Mouse (Mus musculus): ENCODE measurements at regions not wholly inside any gene's neighbourhood (a gene's known extent, or its start where the extent isn't known, plus 50 kb on each side); places are given as distances from the start of the nearest gene placed in this dataset.

DNA sequence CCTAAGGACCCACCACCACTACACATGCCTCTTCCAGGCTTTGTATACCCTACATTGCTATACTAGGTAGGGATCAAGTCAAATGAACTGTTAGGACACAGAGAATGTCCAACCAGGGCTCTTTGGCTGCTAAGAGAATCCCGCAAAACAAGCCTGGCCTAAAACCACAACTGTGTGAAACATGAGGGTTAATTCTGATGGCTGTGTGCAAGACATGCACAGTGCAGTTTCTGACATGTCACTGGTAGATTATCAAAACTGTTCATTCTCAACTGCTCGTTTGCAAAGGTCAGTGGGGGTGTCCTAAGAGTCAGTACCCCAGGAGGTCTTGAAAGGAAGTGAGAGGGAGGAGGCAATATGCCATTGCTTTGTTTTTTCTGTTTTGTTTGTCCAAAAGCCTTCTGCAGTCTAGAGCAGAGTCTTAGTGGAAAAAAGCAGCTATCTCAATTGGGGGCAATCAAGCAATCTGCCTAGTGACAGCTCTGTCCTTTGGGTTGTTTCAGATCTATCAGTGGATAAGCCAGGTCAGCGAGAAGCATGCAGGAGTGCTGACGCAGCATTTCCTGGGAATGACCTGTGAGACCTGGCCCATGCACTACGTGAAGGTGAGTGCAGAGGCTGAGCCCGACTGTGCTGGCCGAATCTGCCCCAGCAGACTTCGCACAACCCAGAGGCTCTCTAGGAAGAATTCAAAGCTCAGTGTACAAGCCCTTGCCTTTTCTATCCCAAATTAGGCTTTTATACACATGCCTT is 151.3 kb upstream of the 4933402D24Rik start:
- no peak for DNase-seq (ENCODE audit: low spot score in 2 of 2)

DNA sequence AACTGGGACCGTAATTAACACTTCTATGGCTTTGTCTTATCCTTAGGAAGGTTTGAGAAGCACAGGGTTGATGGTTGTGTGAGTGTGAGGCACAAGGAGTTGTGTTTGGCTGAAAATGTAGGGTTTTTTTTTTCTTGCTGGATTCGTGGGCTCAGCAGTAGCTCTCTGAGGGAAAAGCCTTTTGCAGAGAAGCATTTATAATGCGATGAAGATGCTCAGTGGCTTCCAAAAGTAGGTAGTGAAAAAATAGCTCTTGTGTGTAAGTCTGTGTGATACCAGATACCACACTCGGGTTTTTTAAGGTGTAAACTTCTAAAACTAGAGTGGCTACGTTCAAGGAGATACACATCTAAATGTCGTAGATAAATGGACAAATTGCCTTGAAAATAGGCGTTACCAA is 149.1 kb upstream of the 4933402D24Rik start:
- no peak for DNase-seq (ENCODE audit: low spot score in 2 of 2)

DNA sequence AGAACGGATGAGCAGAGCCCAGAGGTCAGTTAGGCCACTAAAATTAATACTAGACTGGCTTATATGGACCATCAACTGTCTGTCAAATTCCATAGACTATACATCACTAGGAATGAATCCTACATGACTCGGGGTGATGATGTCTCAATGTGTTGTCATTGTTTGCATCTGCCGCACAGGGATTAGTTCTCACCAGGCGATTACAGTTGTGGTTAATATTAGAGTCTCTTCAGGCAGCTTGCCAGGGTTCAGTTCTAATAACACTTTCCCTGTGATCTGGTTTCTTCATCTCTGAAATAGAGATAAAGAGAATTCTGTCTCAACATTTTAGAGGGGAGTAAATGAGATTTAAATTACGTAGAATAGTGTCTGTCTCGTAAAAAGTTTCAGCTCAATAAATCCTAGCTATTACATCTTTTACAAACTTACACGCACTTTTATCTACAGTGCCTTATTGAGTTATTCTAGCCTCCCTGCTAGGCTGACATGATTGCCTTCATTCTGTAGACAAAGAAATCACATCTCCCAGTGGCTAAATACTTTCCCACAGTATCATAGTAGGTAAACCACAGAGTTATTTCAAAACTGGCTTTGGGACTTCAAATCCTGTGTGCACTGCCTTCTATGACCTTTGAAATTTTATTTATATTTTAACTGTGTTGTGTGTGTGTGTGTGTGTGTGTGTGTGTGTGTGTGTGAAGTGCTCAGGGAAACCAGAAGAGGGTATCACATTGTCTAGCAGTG is 148.0 kb upstream of the 4933402D24Rik start:
- no peak for DNase-seq (ENCODE audit: low spot score in 2 of 2)

DNA sequence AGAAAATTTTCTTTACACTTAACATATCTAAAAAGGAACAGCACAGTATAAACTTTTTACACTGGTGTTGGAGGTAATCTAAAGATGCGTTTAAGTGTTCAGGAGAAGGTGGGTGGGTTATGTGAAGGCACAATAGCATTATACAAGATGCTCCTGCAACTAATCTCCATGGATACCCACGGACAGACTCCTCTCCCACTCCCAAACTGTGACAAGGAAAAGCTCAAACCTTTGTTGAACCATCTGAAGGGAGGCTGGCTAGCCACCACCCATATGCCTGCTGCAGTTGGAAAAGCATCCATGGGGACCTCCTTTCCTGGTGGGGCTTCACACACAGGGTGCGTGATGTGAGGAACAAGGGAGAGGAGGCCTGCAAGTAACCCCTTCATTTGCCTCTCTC is 141.7 kb upstream of the 4933402D24Rik start:
- no peak for DNase-seq (ENCODE audit: low spot score in 2 of 2)

DNA sequence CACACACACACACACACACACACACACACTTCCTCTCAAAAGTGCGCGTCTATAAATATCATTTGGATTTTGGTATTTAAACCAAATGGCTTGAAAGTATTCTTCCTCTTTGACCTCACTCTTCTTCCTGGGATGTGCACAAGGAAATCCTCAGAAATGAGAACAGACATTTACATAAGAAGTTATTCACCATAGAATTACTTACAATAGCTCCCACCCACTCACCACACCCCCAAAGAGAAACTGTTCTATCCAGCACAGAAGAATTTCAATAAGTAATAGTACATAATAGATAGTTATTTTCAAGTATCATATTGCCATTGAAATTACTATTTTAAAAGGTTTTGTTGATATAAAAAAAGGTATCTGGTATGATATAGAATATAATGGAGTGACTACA is 140.1 kb upstream of the 4933402D24Rik start:
- no peak for DNase-seq (ENCODE audit: low spot score in 2 of 2)

DNA sequence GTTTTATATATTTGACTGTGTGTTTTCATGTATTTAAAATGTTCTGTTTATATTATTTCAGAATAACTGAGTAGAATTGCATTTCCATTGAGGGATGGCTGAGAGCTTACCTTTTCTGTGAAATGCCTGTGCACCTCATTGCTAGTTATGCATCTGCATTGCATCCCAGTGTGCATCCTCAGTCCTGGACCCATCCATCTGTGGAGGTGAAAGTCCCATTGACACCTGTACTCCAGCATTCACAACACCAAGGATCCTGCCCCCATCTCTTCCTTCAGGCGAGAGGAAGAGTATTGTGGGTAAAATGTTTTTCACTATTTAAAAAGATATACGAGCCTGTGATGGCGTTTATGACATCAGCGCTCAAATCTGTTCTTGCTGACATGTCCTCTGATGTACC is 134.6 kb upstream of the 4933402D24Rik start:
- DNase-seq (ENCODE audit: low spot score in 2 of 2) = no peak

DNA sequence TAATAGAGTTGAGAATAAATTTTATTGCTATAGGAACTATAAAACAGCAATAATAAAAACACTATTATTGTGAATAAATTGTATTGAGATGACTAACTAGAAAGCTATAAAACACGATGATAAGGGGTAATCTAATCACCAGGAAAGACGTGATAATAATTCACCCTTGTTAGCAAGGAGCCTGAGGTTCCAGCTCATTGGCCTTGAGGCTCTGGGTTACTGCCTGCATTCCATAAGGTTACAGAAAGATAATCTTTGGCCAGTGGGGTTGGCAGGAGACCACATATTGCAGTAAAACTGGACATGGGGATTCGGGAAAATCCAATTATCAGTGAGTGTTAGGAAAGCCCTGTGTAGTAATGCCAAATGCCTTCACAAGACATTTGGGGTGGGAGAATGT is 134.1 kb upstream of the 4933402D24Rik start:
- no peak for DNase-seq (ENCODE audit: low spot score in 2 of 2)

DNA sequence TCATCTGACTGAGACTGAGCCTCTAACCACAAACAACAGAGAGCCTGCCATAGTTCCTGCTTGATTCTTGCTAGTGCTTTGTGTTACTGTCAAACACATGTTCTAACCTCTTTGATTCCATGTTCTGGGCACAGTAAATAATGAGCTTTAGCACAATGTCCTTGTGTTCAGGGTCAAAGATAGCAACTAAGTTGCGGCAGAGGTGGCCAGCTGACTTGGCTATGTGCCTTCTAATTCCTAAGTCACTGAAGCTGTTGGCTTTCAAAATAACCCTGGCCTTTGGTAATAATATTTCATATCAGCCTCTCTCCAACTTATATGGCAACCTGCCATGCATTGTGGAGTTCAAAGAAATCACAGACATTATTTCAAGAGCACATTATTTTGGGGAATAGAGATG is 133.3 kb upstream of the 4933402D24Rik start:
- DNase-seq (ENCODE audit: low spot score in 2 of 2) = no peak

DNA sequence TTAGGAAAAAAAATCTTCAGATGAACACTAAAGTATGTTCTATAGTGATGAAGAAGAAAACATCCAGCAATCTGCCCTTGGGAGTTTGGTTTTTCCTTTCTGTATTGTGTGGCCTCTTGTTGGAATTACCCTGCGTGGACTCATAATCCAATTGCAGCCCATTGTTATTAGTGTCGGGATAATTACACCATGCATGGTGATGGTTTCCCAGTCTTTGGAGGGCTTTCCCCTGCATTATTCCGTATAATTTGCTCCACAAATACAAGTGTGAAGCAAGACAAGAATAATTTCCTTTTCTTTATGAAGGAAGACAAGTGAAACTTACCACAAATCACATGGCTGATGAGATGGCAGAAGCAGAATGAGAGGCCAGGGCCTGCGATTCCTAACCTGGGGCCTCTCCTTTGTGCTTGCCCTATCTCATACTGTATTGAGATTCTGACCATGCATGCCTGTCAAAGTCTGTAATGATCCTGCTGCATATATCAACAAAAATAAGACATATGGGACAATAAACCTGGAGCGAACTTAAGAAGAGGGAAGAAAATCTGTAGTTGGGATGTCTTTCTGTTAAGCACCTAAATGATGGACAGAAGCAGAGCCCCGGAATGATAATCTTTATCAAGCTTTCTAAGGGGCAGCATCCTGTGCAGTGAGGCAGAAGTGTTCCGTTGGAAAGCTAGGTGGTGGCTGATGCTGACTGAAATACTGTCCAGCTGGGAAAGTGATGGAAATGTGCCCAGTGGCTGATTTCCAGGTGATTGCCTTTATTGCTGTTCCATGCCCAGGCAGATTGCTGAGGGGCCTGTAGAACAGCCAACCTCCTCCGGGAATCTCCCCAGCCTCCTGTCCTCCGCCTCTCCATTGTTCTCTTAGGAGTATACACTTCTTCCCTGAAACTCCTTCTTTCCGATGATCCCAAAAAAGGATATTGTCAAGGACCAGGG is 130.8 kb upstream of the 4933402D24Rik start:
- peak in 1 of 2 experiments; percentile 10 for DNase-seq (ENCODE audit: low spot score in 2 of 2)

DNA sequence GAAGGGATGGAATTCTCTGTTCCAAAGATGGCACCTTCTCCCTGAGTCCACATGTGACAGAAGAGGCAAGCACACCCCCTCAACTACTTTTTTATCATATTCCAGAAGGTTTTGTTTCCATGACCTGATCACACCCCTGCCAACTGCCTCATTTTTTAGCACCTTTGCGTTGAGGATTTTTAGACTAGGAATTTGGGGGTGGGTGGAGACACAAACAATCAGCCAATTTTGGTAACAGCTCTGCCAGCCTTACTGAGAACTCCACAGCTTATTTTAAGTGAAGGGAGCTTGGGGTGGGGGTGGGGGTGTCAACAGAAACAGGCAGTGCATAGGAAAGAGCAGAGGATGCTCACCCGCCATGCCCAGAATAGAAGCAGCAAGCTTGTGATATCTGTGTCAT is 129.7 kb upstream of the 4933402D24Rik start:
- no peak for DNase-seq (ENCODE audit: low spot score in 2 of 2)

DNA sequence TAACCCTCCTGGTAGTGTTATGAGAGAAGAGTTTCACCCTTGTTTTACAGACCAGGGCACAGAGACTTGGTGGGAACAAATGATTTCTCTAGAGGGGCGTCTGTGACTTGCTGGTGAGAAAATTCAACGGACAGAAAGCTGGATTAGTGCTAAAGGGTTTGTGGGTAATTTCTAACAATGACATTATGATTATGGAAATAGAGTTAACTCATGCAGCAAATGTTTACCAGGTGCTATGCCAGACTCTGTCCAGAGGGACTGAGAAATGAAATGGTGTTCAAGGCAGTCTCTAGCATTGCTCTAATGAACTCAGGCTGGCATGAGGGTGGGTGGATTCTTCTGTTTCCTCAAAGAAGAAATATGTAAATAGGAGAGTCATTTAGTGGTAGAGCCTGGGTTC is 128.5 kb upstream of the 4933402D24Rik start:
- no peak for DNase-seq (ENCODE audit: low spot score in 2 of 2)

DNA sequence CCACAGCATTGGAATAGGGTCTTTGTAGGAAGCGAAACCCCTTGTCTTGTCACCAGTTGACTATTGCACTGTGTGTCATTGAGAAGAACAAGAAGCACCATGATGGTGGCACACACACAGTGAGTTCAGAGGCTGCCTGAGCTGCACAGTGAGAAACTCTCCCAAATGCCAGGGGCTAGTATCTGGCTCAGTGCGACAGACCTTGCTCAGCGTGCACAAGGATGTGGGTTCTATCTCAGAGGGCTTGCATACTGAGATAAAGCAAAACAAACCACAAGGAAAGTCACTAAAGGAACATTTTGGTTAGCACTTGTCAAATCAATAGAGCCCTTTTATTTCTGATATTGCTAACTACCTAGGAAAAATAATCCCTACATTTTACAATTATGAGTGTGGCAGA is 110.5 kb upstream of the 4933402D24Rik start:
- no peak for DNase-seq (ENCODE audit: low spot score in 2 of 2)

DNA sequence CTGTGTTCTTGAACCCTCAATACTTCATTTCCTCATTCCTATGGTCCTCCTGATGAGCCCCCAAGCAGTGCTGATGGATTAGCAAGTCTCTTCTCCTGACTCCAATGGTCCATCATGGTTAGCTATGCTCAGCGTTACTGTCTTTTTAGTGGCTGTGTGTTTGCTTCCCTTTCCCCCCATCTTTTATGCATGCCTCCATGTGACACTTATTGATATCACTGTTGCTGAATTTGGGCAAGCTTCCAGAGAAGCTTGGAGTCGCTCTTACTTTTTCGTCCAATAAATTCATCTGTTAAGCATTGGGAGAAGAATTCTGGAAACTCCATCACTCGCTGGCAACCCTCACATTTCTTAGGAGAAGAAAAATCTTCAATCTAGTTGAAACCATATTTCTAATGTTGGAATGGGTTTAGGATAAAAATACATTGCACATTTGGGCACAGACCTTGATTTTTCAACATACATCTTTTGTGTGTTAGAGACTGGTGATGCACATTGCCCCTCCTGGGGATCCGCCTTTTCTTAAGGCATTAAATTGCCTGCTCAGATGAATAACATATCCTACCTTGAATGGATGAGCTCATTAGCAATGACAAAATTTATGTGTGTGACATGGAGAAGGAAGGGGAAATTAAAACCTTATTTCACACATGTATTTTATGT is 107.7 kb upstream of the 4933402D24Rik start:
- DNase-seq (ENCODE audit: low spot score in 2 of 2) = no peak

DNA sequence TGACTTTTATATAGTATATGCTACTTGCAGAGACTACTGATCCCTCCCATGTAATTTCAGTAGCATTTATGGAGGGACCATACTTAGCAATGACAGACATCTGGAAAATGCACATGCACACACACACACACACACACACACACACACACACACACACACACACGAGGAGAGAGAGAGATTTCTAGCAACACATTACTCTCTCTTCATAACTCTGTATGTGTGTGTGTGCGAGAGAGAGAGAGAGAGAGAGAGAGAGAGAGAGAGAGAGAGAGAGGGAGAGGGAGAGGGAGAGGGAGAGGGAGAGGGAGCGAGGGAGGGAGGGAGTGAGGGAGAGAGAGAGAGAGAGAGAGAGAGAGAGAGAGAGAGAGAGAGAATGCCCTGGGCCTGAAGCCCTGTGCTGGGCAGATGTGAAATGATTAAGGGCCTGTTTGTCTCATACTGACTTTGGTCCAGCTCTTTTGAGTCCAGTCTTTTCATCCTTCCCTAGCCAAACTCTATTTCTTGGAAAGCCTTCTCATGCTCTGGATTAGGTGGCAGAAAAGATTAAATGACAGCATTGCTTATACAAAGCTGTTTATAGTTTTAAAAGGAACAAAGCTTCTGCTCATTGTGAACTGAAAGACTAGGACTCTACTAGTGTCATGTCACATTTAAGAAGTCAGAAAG is 106.4 kb upstream of the 4933402D24Rik start:
- no peak for DNase-seq (ENCODE audit: low spot score in 2 of 2)

DNA sequence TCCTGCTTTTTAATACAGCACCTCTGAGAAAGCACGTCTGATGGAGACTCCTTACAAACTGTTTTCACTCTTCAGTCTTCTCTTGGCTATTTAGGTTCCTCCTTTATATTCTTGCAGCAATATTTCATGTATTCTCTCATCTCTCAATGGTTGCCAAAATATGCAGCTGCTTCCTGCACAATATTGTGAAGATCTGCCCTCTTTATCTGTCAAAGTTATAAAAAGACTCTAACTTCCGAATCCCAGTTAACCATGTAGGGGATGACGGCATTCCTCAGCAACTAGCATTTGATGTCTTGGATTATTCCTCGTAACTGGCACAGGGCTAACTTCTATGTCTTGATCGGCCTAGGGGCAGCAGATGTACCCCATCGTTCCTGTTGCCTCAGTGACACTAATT is 102.8 kb upstream of the 4933402D24Rik start:
- no peak for DNase-seq (ENCODE audit: low spot score in 2 of 2)

DNA sequence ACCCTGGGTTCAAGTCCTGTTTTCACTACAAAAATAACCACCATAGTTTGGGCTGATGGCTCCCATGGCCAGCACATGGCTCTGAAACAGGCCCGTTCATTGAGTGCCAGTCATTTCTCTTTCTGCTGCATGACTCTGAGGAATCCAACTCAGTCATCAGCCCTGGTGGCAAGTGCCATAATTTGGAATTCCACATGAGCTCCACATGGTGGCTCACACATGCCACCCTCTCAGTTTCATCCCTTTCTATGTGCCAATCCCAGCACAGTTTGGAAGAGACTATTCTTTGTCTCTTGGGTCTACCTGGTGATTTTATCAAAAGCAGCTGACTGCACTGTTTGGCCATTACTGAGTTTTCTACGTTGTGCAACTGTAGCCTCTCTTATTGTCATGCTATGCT is 100.3 kb upstream of the 4933402D24Rik start:
- DNase-seq (ENCODE audit: low spot score in 2 of 2) = no peak

DNA sequence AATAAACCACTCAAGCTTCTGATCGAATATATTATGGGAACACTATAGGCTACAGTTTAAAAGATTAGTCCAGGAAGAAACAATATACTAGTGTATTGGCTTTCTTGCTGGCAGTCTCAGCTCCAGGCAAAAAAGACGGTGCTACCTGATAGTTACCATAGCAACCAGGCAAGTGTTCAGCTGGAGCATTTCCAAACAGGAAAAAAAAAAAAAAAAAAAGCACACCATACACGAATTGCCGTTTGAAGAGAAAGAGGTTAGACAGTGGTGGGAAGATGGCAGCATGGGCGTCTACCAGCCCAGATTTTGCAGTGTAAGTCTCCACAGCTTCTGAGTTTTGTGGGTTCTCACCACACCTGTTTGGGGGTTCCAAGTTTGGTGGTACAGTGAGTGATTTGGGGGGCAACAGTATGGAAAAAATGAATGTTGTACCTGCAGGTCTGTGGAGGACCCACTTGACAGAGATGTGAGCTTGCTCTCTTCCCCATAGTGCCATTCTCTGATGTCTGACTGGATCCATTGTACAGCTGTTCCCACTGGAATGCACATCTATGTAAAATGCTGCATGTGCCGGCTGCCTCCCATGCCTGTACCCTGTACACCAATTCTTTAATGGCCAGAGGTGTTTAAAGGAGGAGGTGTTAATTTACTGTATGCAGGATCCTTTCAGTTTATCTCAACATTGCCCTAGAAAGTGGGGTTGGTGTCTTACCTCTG is 89.0 kb upstream of the 4933402D24Rik start:
- no peak for DNase-seq (ENCODE audit: low spot score in 2 of 2)

DNA sequence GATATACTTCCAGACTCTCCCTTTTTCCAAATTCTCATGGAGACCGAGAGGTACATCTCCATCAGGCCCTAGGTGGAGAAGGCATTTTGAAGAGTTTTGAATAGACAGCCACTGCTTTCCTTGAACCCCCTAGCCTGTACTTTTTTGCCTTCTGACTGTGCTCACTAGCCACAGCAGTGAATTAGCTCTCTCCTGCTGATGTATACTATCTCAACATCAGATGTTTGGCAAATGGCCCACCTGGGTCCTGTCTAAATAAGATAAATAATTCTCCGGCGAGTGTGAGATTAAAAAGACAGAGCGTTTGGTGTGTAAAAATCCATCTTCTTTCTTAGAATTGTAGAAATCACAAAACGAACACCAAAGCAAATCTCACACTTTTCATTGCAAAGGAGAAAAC is 88.4 kb upstream of the 4933402D24Rik start:
- DNase-seq (ENCODE audit: low spot score in 2 of 2) = no peak

DNA sequence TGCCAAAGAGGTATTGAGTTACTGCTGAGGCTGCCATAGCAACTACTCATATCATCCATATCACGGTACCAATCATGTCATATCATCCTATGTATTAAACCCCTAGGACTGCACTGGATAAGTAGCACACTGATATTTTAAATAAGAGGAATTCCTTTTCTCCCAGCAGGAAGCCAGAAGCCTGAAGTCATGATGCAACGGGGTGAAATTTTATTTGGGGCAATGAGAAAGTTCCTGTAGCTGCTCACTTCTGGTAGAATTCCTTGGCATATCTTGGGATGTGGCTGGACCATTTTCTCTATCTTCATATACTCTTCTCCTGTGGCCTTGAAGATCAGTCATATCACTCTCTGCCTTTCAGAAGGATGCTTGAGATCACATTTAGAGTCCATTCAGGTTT is 87.3 kb upstream of the 4933402D24Rik start:
- no peak for DNase-seq (ENCODE audit: low spot score in 2 of 2)

DNA sequence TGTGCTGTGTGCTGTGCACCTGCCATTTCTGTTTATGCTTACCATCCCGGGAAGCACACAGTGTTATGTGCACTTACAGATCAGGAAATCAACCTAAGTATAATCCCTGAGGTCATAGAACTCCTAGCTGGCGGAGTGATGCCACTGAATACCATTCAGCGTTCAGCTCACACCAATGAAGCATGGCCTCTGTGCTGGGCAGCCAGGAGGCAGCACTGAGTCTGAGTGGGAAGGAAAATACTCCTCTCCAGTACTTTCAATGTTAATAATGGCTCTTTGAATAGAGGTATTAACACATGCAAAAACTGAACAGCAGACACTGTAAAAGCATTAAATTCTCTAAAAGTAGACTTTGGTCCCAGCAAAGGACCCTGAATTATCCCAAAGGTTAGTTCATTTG is 85.7 kb upstream of the 4933402D24Rik start:
- no peak for DNase-seq (ENCODE audit: low spot score in 2 of 2)
